Mouse (Mus musculus): Measurements from ENCODE around the gene Usp18. TPM values are rescaled to one million over a fixed set of nuclear protein-coding genes. Genes with fewer than 3 reads are reported as not detected.

Gene Usp18
- polyA plus RNA-seq, 1 experiment from 2014 or later, result 0.74 TPM

GRCm38 (mm10) chr6:121260548-121260947 lies 14.8 kb downstream of the Usp18 start:
- Histone ChIP-seq H3K4me1 (replicated peaks) (no peaks in the 10 kb centered on the region), H3K27ac (no peak overlapping the region), H3K27me3 (no peaks in the 10 kb centered on the region), H3K36me3 (no peaks in the 10 kb centered on the region), H3K9me3 (peaks cover 5% of the 10 kb centered on the region), H3K9ac (replicated peaks) (no peak overlapping the region), H3K4me3 (replicated peaks) (no peak overlapping the region), H3K4me2 (no peak overlapping the region)
- 35% methylated on average over 9 of the region's 9 CpGs for WGBS
- ATAC-seq (ENCODE audit: insufficient number of reproducible peaks, insufficient read depth, low FRiP score, low TSS enrichment, low read depth), result no peak

- Histone ChIP-seq H3K9ac (replicated peaks) (no peak overlapping the region), H3K4me1 (replicated peaks) (no peaks in the 10 kb centered on the region), H3K9me3 (peaks cover 5% of the 10 kb centered on the region), H3K4me2 (no peak overlapping the region), H3K36me3 (no peaks in the 10 kb centered on the region), H3K27ac (no peak overlapping the region), H3K27me3 (no peaks in the 10 kb centered on the region), H3K4me3 (replicated peaks) (no peak overlapping the region)
- ATAC-seq (ENCODE audit: insufficient number of reproducible peaks, insufficient read depth, low FRiP score, low TSS enrichment, low read depth), result no peak
- WGBS, result 81% methylated on average over 8 of the region's 8 CpGs
Observed at GRCm38 (mm10) chr6:121261233-121261632, 15.5 kb downstream of the Usp18 start.

- Histone ChIP-seq H3K4me1 (replicated peaks) (no peaks in the 10 kb centered on the region), H3K27ac (no peak overlapping the region), H3K36me3 (no peaks in the 10 kb centered on the region), H3K4me3 (replicated peaks) (no peak overlapping the region), H3K27me3 (no peaks in the 10 kb centered on the region), H3K4me2 (no peak overlapping the region), H3K9me3 (peaks cover 5% of the 10 kb centered on the region), H3K9ac (replicated peaks) (no peak overlapping the region)
- WGBS, result 87% methylated on average over 10 of the region's 10 CpGs
- no peak for ATAC-seq (ENCODE audit: insufficient number of reproducible peaks, insufficient read depth, low FRiP score, low TSS enrichment, low read depth)
Observed at GRCm38 (mm10) chr6:121262004-121262403, 16.3 kb downstream of the Usp18 start.

GRCm38 (mm10) chr6:121262496-121262895 lies 16.8 kb downstream of the Usp18 start:
- 88% methylated on average over 11 of the region's 11 CpGs for WGBS
- H3K36me3 ChIP-seq, result no peaks in the 10 kb centered on the region
- no peak overlapping the region for H3K4me2 ChIP-seq
- H3K27me3 ChIP-seq, result no peaks in the 10 kb centered on the region
- H3K9ac ChIP-seq (replicated peaks), result no peak overlapping the region
- no peak overlapping the region for H3K27ac ChIP-seq
- no peak overlapping the region for H3K4me3 ChIP-seq (replicated peaks)
- no peaks in the 10 kb centered on the region for H3K4me1 ChIP-seq (replicated peaks)
- H3K9me3 ChIP-seq, result peaks cover 3% of the 10 kb centered on the region
- ATAC-seq (ENCODE audit: insufficient number of reproducible peaks, insufficient read depth, low FRiP score, low TSS enrichment, low read depth), result no peak

GRCm38 (mm10) chr6:121270156-121270555 lies 24.4 kb downstream of the Usp18 start:
- H3K9me3 ChIP-seq, result no peaks in the 10 kb centered on the region
- H3K27me3 ChIP-seq, result no peaks in the 10 kb centered on the region
- no peaks in the 10 kb centered on the region for H3K4me1 ChIP-seq (replicated peaks)
- H3K9ac ChIP-seq (replicated peaks), result no peak overlapping the region
- H3K27ac ChIP-seq, result no peak overlapping the region
- H3K4me2 ChIP-seq, result no peak overlapping the region
- ATAC-seq (ENCODE audit: insufficient number of reproducible peaks, insufficient read depth, low FRiP score, low TSS enrichment, low read depth), result no peak
- no peak overlapping the region for H3K4me3 ChIP-seq (replicated peaks)
- 86% methylated on average over 6 of the region's 6 CpGs for WGBS
- H3K36me3 ChIP-seq, result no peaks in the 10 kb centered on the region

- Histone ChIP-seq H3K9me3 (no peaks in the 10 kb centered on the region), H3K4me3 (replicated peaks) (no peak overlapping the region), H3K27ac (no peak overlapping the region), H3K4me1 (replicated peaks) (no peaks in the 10 kb centered on the region), H3K36me3 (no peaks in the 10 kb centered on the region), H3K9ac (replicated peaks) (no peak overlapping the region), H3K27me3 (no peaks in the 10 kb centered on the region), H3K4me2 (peak overlapping the region; percentile 65; the same call in 1 of the 2 replicates)
- 13% methylated on average over 4 of the region's 4 CpGs for WGBS
- peak; percentile 16; the same call in 1 of the 2 replicates for ATAC-seq (ENCODE audit: insufficient number of reproducible peaks, insufficient read depth, low FRiP score, low TSS enrichment, low read depth)
Observed at GRCm38 (mm10) chr6:121271707-121272074, 26.0 kb downstream of the Usp18 start.

GRCm38 (mm10) chr6:121272075-121272800 lies 26.5 kb downstream of the Usp18 start:
- Histone ChIP-seq H3K4me1 (replicated peaks) (no peaks in the 10 kb centered on the region), H3K9ac (replicated peaks) (0 out of 2 replicates have a peak overlapping the region, but pooled peaks have one; percentile 12), H3K9me3 (no peaks in the 10 kb centered on the region), H3K27me3 (no peaks in the 10 kb centered on the region), H3K4me3 (replicated peaks) (peak overlapping the region; percentile 42), H3K36me3 (no peaks in the 10 kb centered on the region), H3K27ac (peak overlapping the region; percentile 81), H3K4me2 (peak overlapping the region; percentile 65)
- whole genome bisulfite sequencing, result 12% methylated on average over 17 of the region's 17 CpGs
- ATAC-seq (ENCODE audit: insufficient number of reproducible peaks, insufficient read depth, low FRiP score, low TSS enrichment, low read depth), result peak; percentile 89

GRCm38 (mm10) chr6:121274356-121274755 lies 28.6 kb downstream of the Usp18 start:
- Histone ChIP-seq H3K36me3 (no peaks in the 10 kb centered on the region), H3K27me3 (no peaks in the 10 kb centered on the region), H3K27ac (no peak overlapping the region), H3K4me1 (replicated peaks) (no peaks in the 10 kb centered on the region), H3K4me2 (no peak overlapping the region), H3K9ac (replicated peaks) (no peak overlapping the region), H3K4me3 (replicated peaks) (no peak overlapping the region), H3K9me3 (no peaks in the 10 kb centered on the region)
- 81% methylated on average over 3 of the region's 3 CpGs for WGBS
- no peak for ATAC-seq (ENCODE audit: insufficient number of reproducible peaks, insufficient read depth, low FRiP score, low TSS enrichment, low read depth)

- 88% methylated on average over 5 of the region's 5 CpGs for WGBS
- Histone ChIP-seq H3K36me3 (no peaks in the 10 kb centered on the region), H3K4me1 (replicated peaks) (no peaks in the 10 kb centered on the region), H3K9ac (replicated peaks) (no peak overlapping the region), H3K4me3 (replicated peaks) (no peak overlapping the region), H3K9me3 (no peaks in the 10 kb centered on the region), H3K27ac (no peak overlapping the region), H3K4me2 (no peak overlapping the region), H3K27me3 (peaks cover 6% of the 10 kb centered on the region)
- ATAC-seq (ENCODE audit: insufficient number of reproducible peaks, insufficient read depth, low FRiP score, low TSS enrichment, low read depth), result no peak
Observed at GRCm38 (mm10) chr6:121284132-121284531, 38.4 kb downstream of the Usp18 start.

GRCm38 (mm10) chr6:121299317-121299716 lies 53.6 kb downstream of the Usp18 start:
- Histone ChIP-seq H3K27me3 (peaks cover 3% of the 10 kb centered on the region; the same call in 1 of the 2 replicates), H3K4me3 (replicated peaks) (no peak overlapping the region), H3K9ac (replicated peaks) (no peak overlapping the region), H3K27ac (no peak overlapping the region), H3K9me3 (no peaks in the 10 kb centered on the region), H3K4me2 (no peak overlapping the region), H3K4me1 (replicated peaks) (peaks cover 12% of the 10 kb centered on the region), H3K36me3 (no peaks in the 10 kb centered on the region)
- WGBS, result 58% methylated on average over 7 of the region's 7 CpGs
- no peak for ATAC-seq (ENCODE audit: insufficient number of reproducible peaks, insufficient read depth, low FRiP score, low TSS enrichment, low read depth)

GRCm38 (mm10) chr6:121299954-121300353 lies 54.2 kb downstream of the Usp18 start, which contains the start of gene Slc6a13:
Gene Slc6a13, plus strand, starts transcription at chr6:121300227.
- peaks cover 3% of the 10 kb centered on the region; the same call in 1 of the 2 replicates for H3K27me3 ChIP-seq
- peak; percentile 72; the same call in 1 of the 2 replicates for ATAC-seq (ENCODE audit: insufficient number of reproducible peaks, insufficient read depth, low FRiP score, low TSS enrichment, low read depth)
- peak within 1 kb of the TSS; percentile 43 for H3K4me2 ChIP-seq
- H3K27ac ChIP-seq, result no peak within 1 kb of the TSS
- peaks cover 12% of the 10 kb centered on the region for H3K4me1 ChIP-seq (replicated peaks)
- 4% methylated on average over 11 of the region's 11 CpGs for WGBS
- no peaks in the 10 kb centered on the region for H3K9me3 ChIP-seq
- no peak within 1 kb of the TSS for H3K9ac ChIP-seq (replicated peaks)
- no peaks in the 10 kb centered on the region for H3K36me3 ChIP-seq
- peak within 1 kb of the TSS; percentile 18; the same call in 1 of the 2 replicates for H3K4me3 ChIP-seq (replicated peaks)

GRCm38 (mm10) chr6:121300504-121300903 lies 54.8 kb downstream of the Usp18 start:
- Histone ChIP-seq H3K9ac (replicated peaks) (no peak overlapping the region), H3K27ac (no peak overlapping the region), H3K9me3 (no peaks in the 10 kb centered on the region)

More at GRCm38 (mm10) chr6:121300504-121300903, 54.8 kb downstream of the Usp18 start:
- peak overlapping the region; percentile 43 for H3K4me2 ChIP-seq
- H3K4me3 ChIP-seq (replicated peaks), result no peak overlapping the region
- 49% methylated on average over 9 of the region's 9 CpGs for WGBS
- no peak for ATAC-seq (ENCODE audit: insufficient number of reproducible peaks, insufficient read depth, low FRiP score, low TSS enrichment, low read depth)
- peaks cover 12% of the 10 kb centered on the region for H3K4me1 ChIP-seq (replicated peaks)
- no peaks in the 10 kb centered on the region for H3K36me3 ChIP-seq
- H3K27me3 ChIP-seq, result peaks cover 3% of the 10 kb centered on the region; the same call in 1 of the 2 replicates
